Mouse (Mus musculus) c-Kit-positive CD71-negative TER-119-negative erythroid progenitor cells, embryonic 14.5 days (primary cell): ENCODE measurements around the gene Cisd3.

ENCODE experiments used
- DNase-seq: peaks from one replicate; pipeline ENCODE4 v3.0.0-alpha.2; 2013; ENCODE audit warnings: low read depth

Cisd3 gene

GRCm38 (mm10) chr11:97662893-97663527, 22.6 kb upstream of the Cisd3 start, which contains the start of gene Mllt6:
TSS of gene Mllt6 (plus strand) at chr11:97663414.
- no peak for DNase-seq

- no peak for DNase-seq
These were observed 21.9 kb upstream of the Cisd3 start for GRCm38 (mm10) chr11:97663528-97664338.

GRCm38 (mm10) chr11:97664339-97664665, 21.3 kb upstream of the Cisd3 start:
- no peak for DNase-seq

- DNase-seq = no peak
These were observed 20.8 kb upstream of the Cisd3 start for GRCm38 (mm10) chr11:97664771-97665240.

- no peak for DNase-seq
These were observed 20.2 kb upstream of the Cisd3 start for GRCm38 (mm10) chr11:97665431-97665830.

- DNase-seq = no peak
These were observed 19.4 kb upstream of the Cisd3 start for GRCm38 (mm10) chr11:97666221-97666620.

- DNase-seq = no peak
These were observed 18.8 kb upstream of the Cisd3 start for GRCm38 (mm10) chr11:97666794-97667193.

GRCm38 (mm10) chr11:97668160-97668559, 17.5 kb upstream of the Cisd3 start:
- DNase-seq = no peak

- DNase-seq = no peak
These were observed 16.4 kb upstream of the Cisd3 start for GRCm38 (mm10) chr11:97669268-97669667.

GRCm38 (mm10) chr11:97669829-97670228, 15.8 kb upstream of the Cisd3 start:
- DNase-seq = no peak

GRCm38 (mm10) chr11:97670234-97671176, 15.1 kb upstream of the Cisd3 start:
- no peak for DNase-seq

- no peak for DNase-seq
These were observed 14.5 kb upstream of the Cisd3 start for GRCm38 (mm10) chr11:97671177-97671527.

- no peak for DNase-seq
These were observed 12.5 kb upstream of the Cisd3 start for GRCm38 (mm10) chr11:97673148-97673547.

GRCm38 (mm10) chr11:97676050-97676754, 9.4 kb upstream of the Cisd3 start:
- DNase-seq = no peak

- no peak for DNase-seq
These were observed 8.2 kb upstream of the Cisd3 start for GRCm38 (mm10) chr11:97677381-97677780.

GRCm38 (mm10) chr11:97677842-97678241, 7.8 kb upstream of the Cisd3 start:
- no peak for DNase-seq

GRCm38 (mm10) chr11:97678301-97678700, 7.3 kb upstream of the Cisd3 start:
- DNase-seq = no peak

GRCm38 (mm10) chr11:97680430-97680829, 5.2 kb upstream of the Cisd3 start:
- no peak for DNase-seq

- no peak for DNase-seq
These were observed 3.0 kb upstream of the Cisd3 start for GRCm38 (mm10) chr11:97682504-97683055.

GRCm38 (mm10) chr11:97684063-97684680, 1.5 kb upstream of the Cisd3 start:
- DNase-seq = no peak

- no peak for DNase-seq
These were observed 860 bp upstream of the Cisd3 start for GRCm38 (mm10) chr11:97684766-97685165.
